Mouse (Mus musculus): Measurements from ENCODE around the gene Pramel1.
"Not testable (repeated sequence)": the region's sequence is repeated elsewhere in the genome, so short reads cannot be mapped to it uniquely, and the experiment has no call there.

The Pramel1 gene

DNA sequence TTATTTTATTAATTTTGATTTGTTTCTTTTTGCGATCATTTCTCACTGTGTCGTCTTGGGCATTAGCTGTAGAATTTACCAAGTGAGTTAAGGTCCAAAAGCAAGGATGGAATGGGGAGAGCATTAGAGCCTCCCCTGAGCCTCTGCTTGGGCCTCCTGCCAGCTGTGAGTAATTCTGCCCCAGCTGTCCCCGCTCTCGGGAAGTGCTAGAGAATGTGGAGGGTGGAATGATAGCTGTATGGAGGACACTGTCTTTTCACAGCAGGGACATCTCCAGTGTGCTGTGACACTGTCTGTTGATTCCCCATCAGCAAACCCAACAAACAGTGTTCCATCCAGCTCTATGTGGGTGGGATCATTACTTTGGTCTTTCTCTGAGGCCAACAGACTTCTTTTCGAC lies 32.5 kb downstream of the Pramel1 start:
- in situ Hi-C loops (cut with MboI, MseI) = not testable (repeated sequence)
